Mouse (Mus musculus) stomach, embryonic 14.5 days (tissue): ENCODE data around the gene Ranbp9. TPM values are rescaled to one million over a fixed set of nuclear protein-coding genes. Genes with fewer than 3 reads are reported as not detected.
A peak's percentile ranks its signal among the peaks of the same experiment; 100 is the strongest.

ENCODE experiments used
- ATAC-seq: fragments of 200-750 bp; cut with Nextera tagmentation; 2 replicates; pipeline ENCODE4 v1.8.0; 2017; ENCODE audit warnings: low read depth, moderate TSS enrichment; ENCODE audit not compliant: insufficient number of reproducible peaks, insufficient read depth, low FRiP score
- H3K27ac ChIP-seq: fragments of 300-500 bp; sonication (generic); 2 replicates; pipeline ENCODE4 v1.5.1; 2014; ENCODE audit warnings: mild to moderate bottlenecking, low read length, moderate library complexity, mixed read lengths
- H3K27me3 ChIP-seq: fragments of 300-500 bp; sonication (generic); 2 replicates; pipeline ENCODE4 v1.6.1; 2014; ENCODE audit warnings: low read length, control low read depth, mixed read lengths; ENCODE audit not compliant: control insufficient read depth, insufficient read depth
- H3K36me3 ChIP-seq: fragments of 300-500 bp; sonication (generic); 2 replicates; pipeline ENCODE4 v1.6.1; 2014; ENCODE audit warnings: mild to moderate bottlenecking, control low read depth, low read length, moderate library complexity, mixed read lengths; ENCODE audit not compliant: control insufficient read depth, insufficient read depth
- H3K4me1 ChIP-seq: fragments of 300-500 bp; sonication (generic); 2 replicates; pipeline ENCODE4 v1.6.1; 2014; ENCODE audit warnings: low read length, control low read depth, mixed read lengths; ENCODE audit not compliant: control insufficient read depth, insufficient read depth
- H3K4me2 ChIP-seq: fragments of 300-500 bp; sonication (generic); replicated peaks from 2 replicates; pipeline ENCODE4 v1.6.1; 2014; ENCODE audit warnings: low read depth, low read length, control low read depth
- H3K4me3 ChIP-seq: fragments of 300-500 bp; sonication (generic); 2 replicates; pipeline ENCODE4 v1.5.1; 2014; ENCODE audit warnings: low read depth, low read length, control low read depth
- H3K9ac ChIP-seq: fragments of 300-500 bp; sonication (generic); replicated peaks from 2 replicates; pipeline ENCODE4 v1.6.1; 2014; ENCODE audit warnings: low read depth, mild to moderate bottlenecking, control low read depth, low read length, moderate library complexity, mixed read lengths
- H3K9me3 ChIP-seq: fragments of 300-500 bp; sonication (generic); 2 replicates; pipeline ENCODE4 v1.6.1; 2016; ENCODE audit warnings: low read depth, low read length, control low read depth; ENCODE audit not compliant: control insufficient read depth
- WGBS: fragments of 180-500 bp; shearing (Covaris S2); extraction: QIAGEN DNeasy Blood & Tissue Kit; methylation state at CpG from one replicate; pipeline ENCODE4 v1.1.7; 2014; 5-methylcytosine and 5-hydroxymethylcytosine counted together
- polyA plus RNA-seq: library from polyadenylated mRNA; unstranded; fragments of >200 nt; fragmentation: Nextera tagmentation; extraction: Ambion mirVana; gene quantifications from 2 replicates; pipeline ENCODE4 v1.2.1, GENCODE M21; 2014

Ranbp9 gene
- polyA plus RNA-seq, 1 experiment from 2014 or later, result 15.5 TPM

GRCm38 (mm10) chr13:43519251-43519650 lies 38.2 kb upstream of the Ranbp9 start:
- Histone ChIP-seq H3K4me3 (no peak overlapping the region), H3K27ac (no peak overlapping the region), H3K4me2 (no peak overlapping the region), H3K36me3 (no peaks in the 10 kb centered on the region), H3K9ac (no peak overlapping the region), H3K9me3 (no peaks in the 10 kb centered on the region), H3K4me1 (peaks cover 7% of the 10 kb centered on the region; the same call in 1 of the 2 replicates), H3K27me3 (no peaks in the 10 kb centered on the region)
- ATAC-seq, result no peak
- WGBS, result 79% methylated on average over 6 of the region's 6 CpGs

GRCm38 (mm10) chr13:43517371-43517770 lies 36.3 kb upstream of the Ranbp9 start:
- no peak for ATAC-seq
- Histone ChIP-seq H3K4me3 (no peak overlapping the region), H3K9me3 (no peaks in the 10 kb centered on the region), H3K27ac (no peak overlapping the region), H3K36me3 (no peaks in the 10 kb centered on the region), H3K9ac (no peak overlapping the region), H3K4me2 (no peak overlapping the region), H3K4me1 (no peaks in the 10 kb centered on the region), H3K27me3 (no peaks in the 10 kb centered on the region)
- 64% methylated on average over 8 of the region's 8 CpGs for WGBS

- H3K9ac ChIP-seq, result no peak overlapping the region
- no peak overlapping the region for H3K27ac ChIP-seq
- no peak overlapping the region for H3K4me2 ChIP-seq
- 53% methylated on average over 6 of the region's 6 CpGs for WGBS
- no peaks in the 10 kb centered on the region for H3K36me3 ChIP-seq
- no peaks in the 10 kb centered on the region for H3K4me1 ChIP-seq
- no peak for ATAC-seq
- no peak overlapping the region for H3K4me3 ChIP-seq
- no peaks in the 10 kb centered on the region for H3K27me3 ChIP-seq
- H3K9me3 ChIP-seq, result no peaks in the 10 kb centered on the region
Measured at GRCm38 (mm10) chr13:43516931-43517330, 35.8 kb upstream of the Ranbp9 start.

GRCm38 (mm10) chr13:43516119-43516518 lies 35.0 kb upstream of the Ranbp9 start:
- Histone ChIP-seq H3K36me3 (no peaks in the 10 kb centered on the region), H3K9ac (no peak overlapping the region), H3K4me1 (no peaks in the 10 kb centered on the region), H3K27me3 (no peaks in the 10 kb centered on the region), H3K4me2 (no peak overlapping the region), H3K4me3 (no peak overlapping the region), H3K9me3 (no peaks in the 10 kb centered on the region), H3K27ac (no peak overlapping the region)
- no peak for ATAC-seq
- WGBS, result 93% methylated on average over 5 of the region's 5 CpGs

- Histone ChIP-seq H3K4me2 (no peak overlapping the region), H3K4me3 (no peak overlapping the region), H3K9ac (no peak overlapping the region), H3K4me1 (no peaks in the 10 kb centered on the region), H3K27me3 (no peaks in the 10 kb centered on the region), H3K27ac (no peak overlapping the region), H3K9me3 (no peaks in the 10 kb centered on the region), H3K36me3 (no peaks in the 10 kb centered on the region)
- ATAC-seq, result no peak
- WGBS, result 75% methylated on average over 8 of the region's 8 CpGs
Measured at GRCm38 (mm10) chr13:43514950-43515358, 33.9 kb upstream of the Ranbp9 start.

GRCm38 (mm10) chr13:43512736-43513135 lies 31.7 kb upstream of the Ranbp9 start:
- no peak for ATAC-seq
- Histone ChIP-seq H3K36me3 (no peaks in the 10 kb centered on the region), H3K9me3 (no peaks in the 10 kb centered on the region), H3K4me2 (no peak overlapping the region), H3K27ac (no peak overlapping the region), H3K4me1 (no peaks in the 10 kb centered on the region), H3K4me3 (no peak overlapping the region), H3K9ac (no peak overlapping the region), H3K27me3 (no peaks in the 10 kb centered on the region)
- 81% methylated on average over 3 of the region's 3 CpGs for WGBS

- 94% methylated on average over 3 of the region's 3 CpGs for WGBS
- no peak overlapping the region for H3K4me3 ChIP-seq
Measured at GRCm38 (mm10) chr13:43505798-43506197, 24.7 kb upstream of the Ranbp9 start.

GRCm38 (mm10) chr13:43503395-43503850 lies 22.3 kb upstream of the Ranbp9 start:
- ATAC-seq, result peak; percentile 92; the same call in 1 of the 2 replicates
- H3K4me2 ChIP-seq, result peak overlapping the region; percentile 35
- peak overlapping the region; percentile 75 for H3K27ac ChIP-seq
- 2% methylated on average over 19 of the region's 19 CpGs for WGBS
- H3K36me3 ChIP-seq, result no peaks in the 10 kb centered on the region
- H3K27me3 ChIP-seq, result no peaks in the 10 kb centered on the region
- peak overlapping the region; percentile 2; the same call in 1 of the 2 replicates for H3K4me3 ChIP-seq
- no peak overlapping the region for H3K9ac ChIP-seq
- H3K4me1 ChIP-seq, result peaks cover 8% of the 10 kb centered on the region; the same call in 1 of the 2 replicates
- no peaks in the 10 kb centered on the region for H3K9me3 ChIP-seq

More at GRCm38 (mm10) chr13:43505798-43506197, 24.7 kb upstream of the Ranbp9 start:
- ATAC-seq, result no peak
- Histone ChIP-seq H3K9me3 (no peaks in the 10 kb centered on the region), H3K9ac (no peak overlapping the region), H3K4me1 (peaks cover 8% of the 10 kb centered on the region; the same call in 1 of the 2 replicates), H3K27ac (no peak overlapping the region), H3K4me2 (no peak overlapping the region), H3K36me3 (no peaks in the 10 kb centered on the region), H3K27me3 (no peaks in the 10 kb centered on the region)

- 86% methylated on average over 5 of the region's 5 CpGs for WGBS
- no peak for ATAC-seq
- H3K27ac ChIP-seq, result no peak overlapping the region; the same call in 1 of the 2 replicates
- H3K4me3 ChIP-seq, result no peak overlapping the region
- H3K4me2 ChIP-seq, result no peak overlapping the region
- no peaks in the 10 kb centered on the region for H3K9me3 ChIP-seq
- peaks cover 8% of the 10 kb centered on the region; the same call in 1 of the 2 replicates for H3K4me1 ChIP-seq
- H3K36me3 ChIP-seq, result no peaks in the 10 kb centered on the region
- H3K9ac ChIP-seq, result no peak overlapping the region
- no peaks in the 10 kb centered on the region for H3K27me3 ChIP-seq
Measured at GRCm38 (mm10) chr13:43501601-43502000, 20.5 kb upstream of the Ranbp9 start.
